Mouse (Mus musculus): ENCODE results near the gene Nr2c1.

GRCm38 (mm10) chr10:94210718-94211618, 63.1 kb downstream of the Nr2c1 start:
- TF ChIP-seq CTCF (IDR thresholded peaks at IDR 0.05; ENCODE audit: low read depth, low read length) = no peak
- no peak for TF ChIP-seq POLR2A (IDR thresholded peaks at IDR 0.05; ENCODE audit: extremely low read depth, insufficient read depth, low read length)

All from liver, adult 2 months (tissue).